Mouse (Mus musculus): Measurements from ENCODE around the gene Alkbh6. TPM values are rescaled to one million over a fixed set of nuclear protein-coding genes. Genes with fewer than 3 reads are reported as not detected.

Gene Alkbh6
- polyA plus RNA-seq, 1 experiment from 2014 or later: 72.1 TPM

DNA sequence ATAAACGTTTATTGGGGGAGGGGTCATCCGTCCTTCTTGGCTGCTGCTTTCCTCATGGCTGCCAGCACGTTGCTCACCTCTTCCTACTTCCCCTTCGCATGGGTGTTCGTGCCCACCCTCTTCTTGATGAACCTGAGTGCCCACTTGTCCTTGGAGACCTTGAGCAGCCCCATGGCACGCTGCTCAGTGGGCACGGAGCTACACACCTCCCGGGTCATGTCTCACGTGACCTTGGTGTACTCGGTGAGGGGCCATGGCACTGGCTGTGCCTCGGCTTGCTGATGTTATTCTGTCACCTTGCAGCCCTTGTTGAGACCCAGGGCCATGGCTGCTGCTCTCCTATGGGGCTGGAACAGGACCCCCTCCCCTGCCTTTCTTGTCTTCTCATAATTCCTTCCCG is 1.6 kb downstream of the Alkbh6 start:
- H3K9ac ChIP-seq: no peak overlapping the region
- H3K36me3 ChIP-seq (ENCODE audit: insufficient read depth): peaks cover 28% of the 10 kb centered on the region; the same call in 1 of the 2 replicates
- ATAC-seq (ENCODE audit: insufficient read depth) (no peak), DNase-seq (no peak)
- 82% methylated on average over 12 of the region's 12 CpGs for WGBS
- H3K4me3 ChIP-seq (ENCODE audit: low read depth, low read length): no peak overlapping the region
- no peak for TF ChIP-seq CTCF (IDR thresholded peaks at IDR 0.05; ENCODE audit: low read depth)
- no peaks in the 10 kb centered on the region for H3K27me3 ChIP-seq (ENCODE audit: insufficient read depth, low read length)
- no peak overlapping the region for H3K4me2 ChIP-seq
- H3K4me1 ChIP-seq (ENCODE audit: insufficient read depth): peaks cover 5% of the 10 kb centered on the region; the same call in 1 of the 2 replicates
- no peaks in the 10 kb centered on the region for H3K9me3 ChIP-seq (ENCODE audit: low read depth, low read length)
- no peak overlapping the region for H3K27ac ChIP-seq (ENCODE audit: low read depth)

- ATAC-seq (ENCODE audit: insufficient read depth) (no peak), DNase-seq (no peak)
- no peak for TF ChIP-seq CTCF (IDR thresholded peaks at IDR 0.05; ENCODE audit: low read depth)
- Histone ChIP-seq H3K36me3 (ENCODE audit: insufficient read depth) (peaks cover 9% of the 10 kb centered on the region; the same call in 1 of the 2 replicates), H3K9me3 (ENCODE audit: low read depth, low read length) (no peaks in the 10 kb centered on the region), H3K4me3 (ENCODE audit: low read depth, low read length) (no peak overlapping the region), H3K9ac (no peak overlapping the region), H3K4me1 (ENCODE audit: insufficient read depth) (peaks cover 5% of the 10 kb centered on the region; the same call in 1 of the 2 replicates), H3K27ac (ENCODE audit: low read depth) (no peak overlapping the region), H3K27me3 (ENCODE audit: insufficient read depth, low read length) (no peaks in the 10 kb centered on the region), H3K4me2 (no peak overlapping the region)
- 41% methylated on average over 27 of the region's 27 CpGs for WGBS
Measured at GRCm38 (mm10) chr7:30313666-30314320, 5.3 kb downstream of the Alkbh6 start.

DNA sequence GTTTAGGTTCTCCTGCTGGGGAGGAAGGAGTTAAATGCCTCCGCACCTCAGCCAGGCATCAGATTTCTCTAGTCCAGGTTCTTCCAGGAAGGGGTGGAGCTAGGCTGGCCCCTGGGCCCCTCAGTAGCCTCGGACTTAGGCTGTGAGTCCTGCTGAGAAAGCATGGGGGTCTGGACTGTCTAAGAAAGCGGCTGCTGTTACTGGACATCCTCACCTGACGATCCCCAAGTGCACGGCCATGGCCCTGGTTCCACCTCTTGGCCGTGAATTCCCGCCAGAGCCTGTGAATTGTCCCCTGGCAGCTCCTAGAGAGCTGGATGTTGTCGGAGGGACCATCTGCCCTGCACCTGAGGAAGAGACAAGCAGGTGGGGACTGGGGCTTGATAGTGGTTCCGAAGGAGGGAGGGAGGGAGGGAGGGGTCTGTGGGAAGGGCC is 6.2 kb downstream of the Alkbh6 start, which contains the start of gene Syne4:
Syne4 (plus strand) TSS at position 87 of the 435 bp plus-strand sequence.
- Histone ChIP-seq H3K27ac (ENCODE audit: low read depth) (no peak within 1 kb of the TSS; the same call in 1 of the 2 replicates), H3K27me3 (ENCODE audit: insufficient read depth, low read length) (no peaks in the 10 kb centered on the region)
- ATAC-seq (ENCODE audit: insufficient read depth): peak; percentile 79

GRCm38 (mm10) chr7:30315559-30316529 is 7.3 kb downstream of the Alkbh6 start:
- WGBS: 57% methylated on average over 13 of the region's 13 CpGs
- Histone ChIP-seq H3K27ac (ENCODE audit: low read depth) (no peak overlapping the region), H3K4me3 (ENCODE audit: low read depth, low read length) (peak overlapping the region; percentile 33), H3K9ac (peak overlapping the region; percentile 38), H3K4me1 (ENCODE audit: insufficient read depth) (no peaks in the 10 kb centered on the region), H3K9me3 (ENCODE audit: low read depth, low read length) (no peaks in the 10 kb centered on the region), H3K27me3 (ENCODE audit: insufficient read depth, low read length) (no peaks in the 10 kb centered on the region), H3K36me3 (ENCODE audit: insufficient read depth) (peaks cover 9% of the 10 kb centered on the region; the same call in 1 of the 2 replicates), H3K4me2 (peak overlapping the region; percentile 58)
- ATAC-seq (ENCODE audit: insufficient read depth): no peak
- no peak for DNase-seq
- no peak for TF ChIP-seq CTCF (IDR thresholded peaks at IDR 0.05; ENCODE audit: low read depth)

More for the DNA sequence above, 6.2 kb downstream of the Alkbh6 start, which contains the start of gene Syne4:
- peak within 1 kb of the TSS; percentile 38 for H3K9ac ChIP-seq
- H3K9me3 ChIP-seq (ENCODE audit: low read depth, low read length): no peaks in the 10 kb centered on the region
- no peak for TF ChIP-seq CTCF (IDR thresholded peaks at IDR 0.05; ENCODE audit: low read depth)
- H3K4me3 ChIP-seq (ENCODE audit: low read depth, low read length): peak within 1 kb of the TSS; percentile 33
- peaks cover 9% of the 10 kb centered on the region; the same call in 1 of the 2 replicates for H3K36me3 ChIP-seq (ENCODE audit: insufficient read depth)
- 1% methylated on average over 9 of the region's 9 CpGs for WGBS
- peak; percentile 59 for DNase-seq
- no peaks in the 10 kb centered on the region for H3K4me1 ChIP-seq (ENCODE audit: insufficient read depth)
- peak within 1 kb of the TSS; percentile 58 for H3K4me2 ChIP-seq

GRCm38 (mm10) chr7:30318142-30318541 is 9.6 kb downstream of the Alkbh6 start:
- 90% methylated on average over 3 of the region's 3 CpGs for WGBS
- peaks cover 6% of the 10 kb centered on the region; the same call in 1 of the 2 replicates for H3K4me1 ChIP-seq (ENCODE audit: insufficient read depth)
- no peak overlapping the region for H3K4me3 ChIP-seq (ENCODE audit: low read depth, low read length)
- no peaks in the 10 kb centered on the region for H3K9me3 ChIP-seq (ENCODE audit: low read depth, low read length)
- H3K27ac ChIP-seq (ENCODE audit: low read depth): no peak overlapping the region
- ATAC-seq (ENCODE audit: insufficient read depth) (no peak), DNase-seq (no peak)
- H3K27me3 ChIP-seq (ENCODE audit: insufficient read depth, low read length): no peaks in the 10 kb centered on the region
- no peak for TF ChIP-seq CTCF (IDR thresholded peaks at IDR 0.05; ENCODE audit: low read depth)
- H3K4me2 ChIP-seq: no peak overlapping the region
- H3K36me3 ChIP-seq (ENCODE audit: insufficient read depth): no peaks in the 10 kb centered on the region
- no peak overlapping the region for H3K9ac ChIP-seq

- Histone ChIP-seq H3K9ac (no peak overlapping the region; the same call in 1 of the 2 replicates), H3K4me1 (ENCODE audit: insufficient read depth) (peaks cover 6% of the 10 kb centered on the region; the same call in 1 of the 2 replicates)
Measured at GRCm38 (mm10) chr7:30320946-30321345, 12.4 kb downstream of the Alkbh6 start.

More at GRCm38 (mm10) chr7:30320946-30321345, 12.4 kb downstream of the Alkbh6 start:
- no peak for ATAC-seq (ENCODE audit: insufficient read depth)
- 73% methylated on average over 2 of the region's 2 CpGs for WGBS
- Histone ChIP-seq H3K4me3 (ENCODE audit: low read depth, low read length) (peak overlapping the region; percentile 68; the same call in 1 of the 2 replicates), H3K9me3 (ENCODE audit: low read depth, low read length) (0 out of 2 replicates have a peak, but pooled peaks cover 3% of the 10 kb centered on the region), H3K4me2 (peak overlapping the region; percentile 80), H3K27ac (ENCODE audit: low read depth) (no peak overlapping the region), H3K27me3 (ENCODE audit: insufficient read depth, low read length) (no peaks in the 10 kb centered on the region), H3K36me3 (ENCODE audit: insufficient read depth) (no peaks in the 10 kb centered on the region)
- no peak for DNase-seq
- TF ChIP-seq CTCF (IDR thresholded peaks at IDR 0.05; ENCODE audit: low read depth): no peak

All from lung, embryonic 14.5 days (tissue).